Mouse (Mus musculus): ENCODE data around the gene 5330417C22Rik. TPM values are rescaled to one million over a fixed set of nuclear protein-coding genes. Genes with fewer than 3 reads are reported as not detected.
A peak's percentile ranks its signal among the peaks of the same experiment; 100 is the strongest.

The 5330417C22Rik gene
- total and polyA plus RNA-seq, 3 experiments, result 0.08 to 0.31 TPM; not detected in 1

- TF ChIP-seq USF1 (IDR thresholded peaks at IDR 0.05; ENCODE audit: low read depth, low read length) (no peak), MAFK (IDR thresholded peaks at IDR 0.05; ENCODE audit: borderline replicate concordance, low read depth, low read length) (no peak), NRF1 (IDR thresholded peaks at IDR 0.05; ENCODE audit: insufficient read depth, low read depth, low read length, poor library complexity, severe bottlenecking) (no peak), EP300 (IDR thresholded peaks at IDR 0.05; ENCODE audit: low read depth in 1 of 2, low read length in 2 of 2) (no peak), MAX (IDR thresholded peaks at IDR 0.05; ENCODE audit: low read length) (no peak), UBTF (IDR thresholded peaks at IDR 0.05; ENCODE audit: borderline replicate concordance, insufficient read depth, low read depth, low read length) (no peak), CHD1 (IDR thresholded peaks at IDR 0.05; ENCODE audit: low read depth, low read length) (no peak), TCF12 (IDR thresholded peaks at IDR 0.05; ENCODE audit: low read depth, low read length) (no peak), KAT2A (conservative IDR thresholded peaks at IDR 0.05; ENCODE audit: low read depth, low read length) (no peak), USF2 (IDR thresholded peaks at IDR 0.05; ENCODE audit: borderline replicate concordance in 1 of 2, insufficient read depth in 1 of 2, low read depth in 1 of 2, low read length in 2 of 2) (no peak), MXI1 (IDR thresholded peaks at IDR 0.05; ENCODE audit: low read depth, low read length) (peak; percentile 44; the same call in 1 of the 2 replicates), ZMIZ1 (IDR thresholded peaks at IDR 0.05; ENCODE audit: low read depth, low read length) (no peak)
Observed at GRCm38 (mm10) chr3:108537303-108537702, 967 bp upstream of the 5330417C22Rik start (continued).

DNA sequence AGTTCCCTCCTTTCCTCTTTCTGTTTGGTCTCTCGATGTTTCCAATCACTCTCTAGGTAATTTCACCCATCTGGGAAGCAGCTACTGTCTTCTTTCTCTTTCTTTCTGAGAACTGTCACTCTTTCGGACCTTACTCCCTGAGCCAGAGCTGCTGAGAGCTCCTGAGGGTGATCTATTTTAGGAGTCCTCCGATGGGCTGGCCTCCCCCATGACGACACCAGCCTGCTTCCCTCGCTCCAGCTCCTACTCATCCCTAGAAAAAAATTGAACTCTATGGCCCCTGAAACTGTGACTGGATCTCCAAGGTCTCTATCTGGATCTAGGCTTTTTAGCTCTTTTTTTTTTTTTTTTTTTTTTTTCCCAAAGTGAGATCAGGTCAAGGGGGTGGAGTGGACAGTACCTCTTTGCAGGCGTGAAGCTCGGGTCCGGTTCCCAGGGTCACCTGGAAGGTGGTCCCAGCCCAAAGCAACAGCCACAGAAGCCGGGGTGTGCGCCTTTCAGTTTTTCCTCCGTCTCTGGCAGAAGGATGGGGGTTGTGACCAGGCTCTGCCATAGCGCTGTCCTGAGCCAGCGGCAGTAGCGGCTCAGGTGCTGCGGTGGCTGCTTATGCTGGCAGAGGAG, 330 bp downstream of the 5330417C22Rik start:
- no peaks in the 10 kb centered on the region for H3K79me2 ChIP-seq (ENCODE audit: control insufficient read depth, insufficient read depth, low read length, poor library complexity)
- no peaks in the 10 kb centered on the region for H3K9me3 ChIP-seq (replicated peaks; ENCODE audit: insufficient read depth, low read length)
- peaks cover 12 to 19% of the 10 kb centered on the region in 2 experiments for H3K27me3 ChIP-seq (ENCODE audit: control insufficient read depth in 1 of 2, insufficient read depth in 2 of 2, low read length in 2 of 2)
- H3K36me3 ChIP-seq (ENCODE audit: control insufficient read depth in 1 of 2, insufficient read depth in 2 of 2, low read length in 2 of 2), result no peaks in the 10 kb centered on the region
- no peak overlapping the region for H3K27ac ChIP-seq (ENCODE audit: control insufficient read depth, low read depth, low read length)
- no peak for TF ChIP-seq POLR2AphosphoS2 (IDR thresholded peaks at IDR 0.05; ENCODE audit: low read length)
- no peak for TF ChIP-seq RCOR1 (IDR thresholded peaks at IDR 0.05; ENCODE audit: low read depth, low read length)
- TF ChIP-seq POLR2A (IDR thresholded peaks at IDR 0.05; ENCODE audit: control insufficient read depth in 1 of 2, insufficient read depth in 1 of 2, low read depth in 1 of 2, low read length in 2 of 2, poor library complexity in 1 of 2), result no peak
- TF ChIP-seq ETS1 (IDR thresholded peaks at IDR 0.05; ENCODE audit: low read depth, low read length), result no peak
- DNase-seq (ENCODE audit: low read depth, low spot score), result no peak
- H3K4me1 ChIP-seq (ENCODE audit: control insufficient read depth in 1 of 2, insufficient read depth in 2 of 2, low read length in 2 of 2), result no peaks in the 10 kb centered on the region
- no peak overlapping the region for H3K4me3 ChIP-seq (ENCODE audit: control insufficient read depth in 1 of 2, insufficient read depth in 1 of 2, low read depth in 2 of 2, low read length in 2 of 2)
- H3K9ac ChIP-seq (ENCODE audit: control insufficient read depth, low read depth, low read length, poor library complexity, severe bottlenecking), result no peak overlapping the region

DNA sequence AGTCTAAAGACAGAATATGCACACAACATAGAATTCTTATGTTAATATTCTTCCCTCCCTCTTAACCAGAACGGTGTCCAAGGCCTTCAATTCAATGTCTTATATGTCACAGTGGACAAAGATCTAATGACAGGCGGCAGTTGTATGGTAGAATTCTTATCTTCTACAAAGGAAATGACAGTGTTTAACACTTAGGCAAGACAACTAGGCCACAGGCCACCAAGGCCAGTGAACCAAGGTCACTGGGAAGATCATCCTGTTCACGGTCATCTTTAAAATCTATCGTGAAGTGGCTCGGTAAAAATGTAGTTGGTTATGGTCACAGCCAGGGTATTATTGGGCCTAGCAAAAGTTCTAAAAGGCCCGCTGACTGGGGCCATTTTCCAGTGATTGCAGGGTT, 2.4 kb downstream of the 5330417C22Rik start, which contains the start of gene 1700013F07Rik:
1700013F07Rik (plus strand) TSS at position 200 of the 400 bp plus-strand sequence.
- Histone ChIP-seq H3K36me3 (ENCODE audit: control insufficient read depth in 1 of 2, insufficient read depth in 2 of 2, low read length in 2 of 2) (no peaks in the 10 kb centered on the region), H3K4me1 (ENCODE audit: control insufficient read depth in 1 of 2, insufficient read depth in 2 of 2, low read length in 2 of 2) (no peaks in the 10 kb centered on the region), H3K27me3 (ENCODE audit: control insufficient read depth in 1 of 2, insufficient read depth in 2 of 2, low read length in 2 of 2) (peaks cover 12 to 21% of the 10 kb centered on the region in 2 experiments), H3K27ac (ENCODE audit: control insufficient read depth, low read depth, low read length) (no peak within 1 kb of the TSS), H3K9me3 (replicated peaks; ENCODE audit: insufficient read depth, low read length) (no peaks in the 10 kb centered on the region), H3K79me2 (ENCODE audit: control insufficient read depth, insufficient read depth, low read length, poor library complexity) (no peaks in the 10 kb centered on the region), H3K9ac (ENCODE audit: control insufficient read depth, low read depth, low read length, poor library complexity, severe bottlenecking) (no peak within 1 kb of the TSS), H3K4me3 (ENCODE audit: control insufficient read depth in 1 of 2, insufficient read depth in 1 of 2, low read depth in 2 of 2, low read length in 2 of 2) (no peak within 1 kb of the TSS)
- TF ChIP-seq MEF2A (IDR thresholded peaks at IDR 0.05; ENCODE audit: extremely low read depth, insufficient replicate concordance, low read depth, low read length, poor library complexity, severe bottlenecking) (no peak), RCOR1 (IDR thresholded peaks at IDR 0.05; ENCODE audit: low read depth, low read length) (no peak), TCF12 (IDR thresholded peaks at IDR 0.05; ENCODE audit: low read depth, low read length) (no peak), ZKSCAN1 (IDR thresholded peaks at IDR 0.05; ENCODE audit: low read depth, low read length) (no peak), POLR2A (IDR thresholded peaks at IDR 0.05; ENCODE audit: control insufficient read depth in 1 of 2, insufficient read depth in 1 of 2, low read depth in 1 of 2, low read length in 2 of 2, poor library complexity in 1 of 2) (no peak), ETS1 (IDR thresholded peaks at IDR 0.05; ENCODE audit: low read depth, low read length) (no peak), BHLHE40 (IDR thresholded peaks at IDR 0.05; ENCODE audit: borderline replicate concordance, low read depth, low read length) (no peak), USF2 (IDR thresholded peaks at IDR 0.05; ENCODE audit: borderline replicate concordance in 1 of 2, insufficient read depth in 1 of 2, low read depth in 1 of 2, low read length in 2 of 2) (no peak), MXI1 (IDR thresholded peaks at IDR 0.05; ENCODE audit: low read depth, low read length) (no peak), UBTF (IDR thresholded peaks at IDR 0.05; ENCODE audit: borderline replicate concordance, insufficient read depth, low read depth, low read length) (no peak), GATA1 (IDR thresholded peaks at IDR 0.05; ENCODE audit: low read depth, low read length) (no peak), TAL1 (IDR thresholded peaks at IDR 0.05; ENCODE audit: low read length) (no peak), POLR2AphosphoS2 (IDR thresholded peaks at IDR 0.05; ENCODE audit: low read length) (no peak), ZC3H11A (IDR thresholded peaks at IDR 0.05; ENCODE audit: low read depth, low read length) (no peak), NRF1 (IDR thresholded peaks at IDR 0.05; ENCODE audit: insufficient read depth, low read depth, low read length, poor library complexity, severe bottlenecking) (no peak)
- no peak for DNase-seq (ENCODE audit: low read depth, low spot score)

Data from MEL (cell line).